Mouse (Mus musculus) CH12F3 (cell line): Measurements from ENCODE around the gene Pipox.

Experiments
- in situ Hi-C: fragments of 300-500 bp; cut with MboI; formaldehyde crosslinking; loops from 2 replicates; pipeline ENCODE4 v1.14.3; 2020; ENCODE audit warnings: low sequenced_read_pairs

Gene Pipox

GRCm38 (mm10) chr11:77909376-77909775, 15.5 kb upstream of the Pipox start:
- in situ Hi-C loops = no loop called here

- in situ Hi-C loops = no loop called here
Measured at GRCm38 (mm10) chr11:77908468-77908867, 14.6 kb upstream of the Pipox start.

DNA sequence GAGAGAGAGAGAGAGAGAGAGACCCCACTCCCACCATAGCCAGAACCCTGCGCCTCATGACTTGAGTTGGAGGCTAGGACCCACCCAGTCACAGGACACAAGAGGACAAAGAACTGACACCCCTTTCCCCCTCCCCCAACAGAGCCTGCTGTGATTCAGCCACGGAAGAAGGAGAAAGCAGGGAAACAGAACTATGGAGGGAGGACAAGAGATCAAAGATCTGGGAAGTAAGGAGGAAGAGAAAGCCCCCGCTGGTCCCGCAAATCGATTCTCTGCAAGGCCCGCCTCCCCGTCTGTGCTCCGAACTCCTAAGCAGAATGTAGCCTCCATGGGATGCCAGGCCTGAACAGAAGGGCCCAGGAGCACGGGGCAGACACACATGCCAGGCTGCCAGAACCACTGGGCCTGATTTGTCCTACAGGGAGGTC, 12.9 kb upstream of the Pipox start:
- in situ Hi-C loops = no loop called here

DNA sequence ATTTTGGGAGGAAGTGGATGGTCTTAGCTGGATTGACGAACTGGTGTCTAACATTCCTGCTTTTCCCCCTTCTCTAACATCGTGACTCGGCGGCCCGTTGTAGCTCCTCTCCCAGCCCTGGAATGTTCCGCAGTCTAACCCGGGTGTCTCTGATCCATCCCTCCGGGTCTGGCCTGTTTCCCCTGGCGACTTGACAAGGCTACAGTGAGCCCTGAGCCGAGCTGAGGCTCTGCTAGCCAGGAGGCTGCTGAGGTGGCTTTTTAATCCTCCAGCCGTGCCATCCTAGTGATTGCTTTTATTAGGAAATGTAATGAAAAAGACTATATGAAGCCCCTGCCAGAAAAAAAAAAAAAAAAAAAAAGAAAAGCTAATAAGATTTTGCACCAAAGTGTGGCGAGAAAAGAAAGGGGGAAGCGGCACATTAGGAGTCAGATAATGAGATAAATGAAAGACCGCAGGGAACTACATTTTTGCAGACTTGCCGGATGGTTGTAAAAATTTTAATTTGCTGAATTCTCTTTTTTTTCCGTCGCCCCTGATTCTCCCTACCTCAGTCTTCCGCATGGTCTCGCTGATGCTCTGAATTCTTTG, 12.3 kb upstream of the Pipox start:
- in situ Hi-C loops = no loop called here

- in situ Hi-C loops = no loop called here
Measured at GRCm38 (mm10) chr11:77904707-77905106, 10.8 kb upstream of the Pipox start.

- in situ Hi-C loops = no loop called here
Measured at GRCm38 (mm10) chr11:77903761-77904160, 9.9 kb upstream of the Pipox start.

GRCm38 (mm10) chr11:77901775-77902355, 8.0 kb upstream of the Pipox start:
- in situ Hi-C loops = no loop called here

DNA sequence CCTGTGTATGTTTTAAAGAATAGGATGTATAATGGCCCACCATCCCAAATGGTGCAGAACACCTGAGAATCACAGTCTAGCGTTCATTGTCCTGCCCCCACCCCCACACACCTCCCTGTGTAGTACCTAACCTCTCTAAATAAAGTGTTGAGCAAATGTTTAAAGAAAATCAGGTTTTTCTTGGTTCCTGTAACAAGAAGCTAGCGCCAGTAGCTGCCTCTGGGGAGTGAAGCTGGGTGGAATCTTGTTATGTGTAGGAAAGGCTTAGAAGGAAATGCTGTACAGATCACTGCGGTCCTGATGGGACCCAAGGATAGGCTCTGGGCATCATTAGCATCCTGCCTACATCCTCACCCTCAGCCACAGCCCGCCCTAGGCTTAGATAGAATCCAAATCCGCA, 7.5 kb upstream of the Pipox start:
- in situ Hi-C loops = no loop called here

DNA sequence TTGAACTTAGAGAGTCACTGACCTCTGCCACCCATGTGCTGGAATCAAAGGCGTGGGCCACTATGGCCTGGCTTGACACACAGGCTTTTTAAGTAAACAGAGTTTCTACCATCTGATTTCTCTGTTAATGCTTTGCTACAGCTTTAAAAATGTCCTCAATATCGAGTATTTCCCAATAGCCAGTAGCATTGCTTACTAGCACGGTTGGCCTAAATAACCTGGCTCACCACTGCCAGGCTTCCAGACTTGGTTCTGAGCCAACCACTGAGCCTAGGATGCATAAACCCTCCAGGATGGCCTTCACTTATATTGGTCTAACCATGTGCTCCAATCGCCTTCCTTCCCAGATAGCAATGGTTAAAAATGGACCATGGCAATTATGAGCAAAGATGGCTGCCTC, 6.8 kb upstream of the Pipox start:
- in situ Hi-C loops = no loop called here

DNA sequence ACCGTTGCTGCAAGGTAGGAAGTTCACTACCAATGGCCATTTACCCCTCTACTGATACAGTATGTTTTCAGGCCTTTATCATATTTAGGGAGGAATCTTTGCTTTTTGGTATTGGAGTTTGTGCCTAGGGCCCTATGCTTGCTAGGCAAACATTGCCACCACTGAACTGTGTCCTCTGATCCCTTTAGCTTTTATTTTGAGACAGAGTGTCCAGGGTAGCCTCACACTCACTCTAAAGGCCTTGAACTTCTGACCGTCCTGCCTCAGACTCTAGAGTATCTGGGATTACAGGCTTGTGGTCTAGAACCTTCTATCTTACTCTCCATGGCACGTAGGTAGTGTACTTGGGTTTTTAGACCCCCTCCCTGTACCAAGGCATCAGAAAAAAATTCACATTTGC, 6.3 kb upstream of the Pipox start:
- in situ Hi-C loops = no loop called here

GRCm38 (mm10) chr11:77896820-77897805, 3.2 kb upstream of the Pipox start:
- in situ Hi-C loops = no loop called here

DNA sequence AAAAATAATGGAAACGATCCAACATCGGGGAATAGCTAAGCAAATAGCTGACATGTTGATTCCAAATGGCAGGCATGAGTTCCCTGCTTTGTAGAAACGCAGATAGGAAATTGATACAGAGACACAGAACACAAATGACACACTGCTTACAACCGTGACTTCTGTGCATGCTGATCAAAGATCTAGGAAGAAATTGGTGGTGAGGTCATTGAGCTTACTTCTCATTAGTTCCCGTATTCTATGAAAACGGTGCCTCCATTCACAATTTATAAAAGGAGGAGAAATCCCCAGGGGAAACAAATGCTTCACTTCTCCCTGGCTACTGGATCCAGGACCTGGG, 2.6 kb upstream of the Pipox start:
- in situ Hi-C loops = no loop called here

DNA sequence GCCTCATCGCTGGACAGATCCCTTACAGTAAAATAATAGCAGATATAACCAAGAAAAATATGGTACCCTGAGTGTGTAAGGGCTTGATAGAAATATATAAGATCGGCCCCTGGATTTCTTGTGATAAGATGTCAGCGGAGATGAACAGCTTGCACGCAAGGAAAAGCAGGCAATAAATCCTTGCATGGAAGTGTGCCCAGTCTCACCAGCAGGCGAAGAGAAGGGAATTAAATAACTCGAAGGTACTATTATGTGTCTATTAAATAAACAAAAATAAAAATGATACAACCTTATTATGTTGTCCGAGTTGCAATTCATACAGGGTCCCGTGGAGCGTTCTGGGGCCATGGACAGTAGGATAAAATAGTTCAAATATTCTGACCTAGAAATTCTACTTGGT, 2.1 kb upstream of the Pipox start:
- in situ Hi-C loops = no loop called here

GRCm38 (mm10) chr11:77894967-77895366, 1.1 kb upstream of the Pipox start:
- in situ Hi-C loops = no loop called here

DNA sequence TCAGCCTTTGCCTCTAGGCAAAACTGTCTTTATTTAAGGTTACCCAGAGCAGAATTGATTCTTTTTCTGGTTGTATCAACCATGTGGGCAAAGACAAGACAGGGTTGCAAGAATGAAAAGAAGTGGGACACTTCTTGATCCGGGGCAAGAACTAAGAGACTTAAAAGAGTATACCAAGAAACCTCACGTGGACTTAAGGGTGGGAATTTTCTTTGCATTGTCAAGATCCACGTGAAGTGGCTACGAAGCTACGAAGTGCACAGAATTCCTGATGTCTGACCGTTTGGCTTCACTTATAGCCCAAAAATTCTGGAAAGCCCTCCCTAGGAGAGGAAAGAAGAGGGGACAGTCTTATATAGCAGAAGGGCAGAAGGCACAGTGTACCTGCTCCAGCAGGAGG, 613 bp downstream of the Pipox start:
- in situ Hi-C loops = no loop called here

- in situ Hi-C loops = no loop called here
Measured at GRCm38 (mm10) chr11:77892883-77893282, 1.0 kb downstream of the Pipox start.

DNA sequence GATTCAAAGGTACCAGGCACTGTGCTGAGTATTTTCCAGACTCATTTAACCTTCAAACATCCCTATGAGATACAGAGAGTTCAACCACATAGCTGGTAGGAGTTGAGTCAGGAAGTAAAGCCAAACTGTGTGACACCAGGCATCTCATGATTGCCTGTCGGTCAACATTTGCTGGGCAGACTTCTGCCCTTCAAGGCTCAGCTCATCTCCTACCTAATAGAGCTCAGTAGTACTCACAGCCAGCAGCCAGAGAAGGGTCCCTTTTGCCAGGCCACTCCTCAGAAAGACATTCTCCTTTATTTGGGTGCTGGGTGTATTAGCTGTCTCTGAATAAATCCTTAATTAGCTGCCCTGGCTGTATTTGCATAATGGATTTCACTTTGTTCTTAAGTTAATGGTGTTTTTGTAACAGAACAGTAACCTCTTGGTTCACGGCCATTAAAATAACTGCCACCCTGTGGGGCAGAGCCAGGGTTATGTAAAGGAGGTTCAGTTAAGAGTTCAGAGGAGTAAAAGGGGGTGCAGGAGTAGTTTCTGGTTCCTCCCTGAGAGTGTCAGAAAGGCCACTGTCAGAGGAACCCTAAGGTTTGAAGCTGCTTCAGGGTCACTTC, 3.1 kb downstream of the Pipox start:
- in situ Hi-C loops = no loop called here

DNA sequence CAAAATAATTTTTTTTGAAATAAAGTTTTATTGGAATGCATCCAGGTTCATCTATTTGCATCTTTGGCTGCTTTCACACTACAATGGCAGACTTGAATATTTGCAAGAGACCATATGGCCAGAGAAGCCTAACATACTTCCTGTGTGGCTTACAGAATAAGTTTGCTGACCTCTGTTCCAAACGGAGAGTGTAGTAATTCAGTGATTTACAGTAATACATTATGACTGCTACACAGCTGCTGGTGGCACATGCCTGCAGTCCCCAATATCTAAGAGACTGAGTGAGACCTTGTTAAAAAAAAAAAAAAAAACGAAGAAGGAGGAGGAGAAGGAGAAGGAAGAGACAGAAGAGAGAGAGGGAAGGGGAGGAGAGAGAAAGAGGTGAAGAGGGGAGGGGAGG, 4.4 kb downstream of the Pipox start:
- in situ Hi-C loops = no loop called here

DNA sequence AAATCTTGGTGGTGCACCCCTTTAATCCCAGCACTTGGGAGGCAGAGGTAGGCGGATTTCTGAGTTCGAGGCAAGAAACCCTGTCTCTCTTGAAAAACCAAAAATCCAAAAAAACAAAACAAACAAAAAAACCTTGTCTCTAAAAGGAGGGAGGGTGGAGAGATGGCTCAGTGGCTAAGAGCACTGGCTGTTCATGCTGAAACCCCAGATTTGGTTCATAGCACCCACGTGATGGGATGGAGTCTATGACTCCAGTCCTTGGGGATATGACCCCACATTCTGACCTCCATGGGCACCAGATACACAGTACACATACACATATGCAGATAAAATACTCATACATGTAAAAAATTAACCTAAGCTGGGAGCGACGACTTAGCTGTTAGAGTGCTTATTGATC, 5.0 kb downstream of the Pipox start:
- in situ Hi-C loops = no loop called here

GRCm38 (mm10) chr11:77887373-77887960, 6.4 kb downstream of the Pipox start:
- in situ Hi-C loops = no loop called here

DNA sequence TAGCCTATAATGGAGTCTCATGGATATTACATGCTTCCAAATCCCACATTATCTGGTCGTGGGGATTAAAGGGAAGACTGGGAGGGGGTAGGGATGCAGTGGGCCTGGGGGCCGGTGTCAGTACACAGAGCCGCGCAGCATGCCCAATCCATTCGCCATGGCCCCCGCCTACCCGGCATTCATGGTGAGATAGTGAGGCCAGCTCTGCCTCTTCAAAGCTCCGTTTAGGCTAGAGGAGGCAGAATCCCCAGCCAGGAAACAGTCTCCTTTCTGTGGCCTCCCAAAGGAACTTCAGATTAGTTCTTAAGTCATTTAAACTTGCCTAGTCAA, 8.7 kb downstream of the Pipox start:
- in situ Hi-C loops = no loop called here
